ENCODE assay signal across 8 mouse cellular contexts in genomic region chr12:86801148-86802004, GRCm38 (mm10).
DNase-seq lines count a peak whose midpoint lies in the region; TF ChIP-seq lines count a peak whose summit lies in the region.

No protein-coding gene starts in this region.

- WGBS in heart, adult 2 months = under 1% methylated on average over 23 of the region's 23 CpGs
- 2% methylated on average over 23 of the region's 23 CpGs for WGBS in kidney, adult 2 months
- WGBS in limb, embryonic 10.5 days = 2% methylated on average over 23 of the region's 23 CpGs
- WGBS in midbrain, embryonic 10.5 days = 3% methylated on average over 22 of the region's 23 CpGs

- H3K9me3 ChIP-seq in limb, embryonic 10.5 days (replicated peaks) = no peaks in the 10 kb centered on the region
- no peaks in the 10 kb centered on the region for H3K9me3 ChIP-seq in midbrain, embryonic 10.5 days (replicated peaks)

- peak overlapping the region; percentile 98 for H3K27ac ChIP-seq in embryonic fibroblast, embryonic 13.5 days (ENCODE audit: insufficient read depth, low read length)
- H3K27ac ChIP-seq in heart, adult 2 months = peak overlapping the region; percentile 95
- peak overlapping the region; percentile 96 for H3K27ac ChIP-seq in kidney, adult 2 months (ENCODE audit: insufficient read depth, low read depth, low read length)
- H3K27ac ChIP-seq in limb, embryonic 10.5 days = peak overlapping the region; percentile 94
- peak overlapping the region; percentile 88 for H3K27ac ChIP-seq in midbrain, embryonic 10.5 days (replicated peaks)

- TF ChIP-seq EP300 in heart, adult 2 months (IDR thresholded peaks at IDR 0.05; ENCODE audit: insufficient read depth, low read depth, low read length) = peak; percentile 94; the same call in 1 of the 2 replicates

- TF ChIP-seq CTCF in embryonic fibroblast, embryonic 13.5 days (IDR thresholded peaks at IDR 0.05; ENCODE audit: borderline replicate concordance, insufficient read depth, low read length) = no peak
- no peak for TF ChIP-seq CTCF in heart, adult 2 months (IDR thresholded peaks at IDR 0.05)
- no peak for TF ChIP-seq CTCF in kidney, adult 2 months (conservative IDR thresholded peaks at IDR 0.05; ENCODE audit: insufficient read depth, insufficient read length, low read depth, low read length)

- H3K4me3 ChIP-seq in embryonic fibroblast, embryonic 13.5 days (ENCODE audit: insufficient read depth, low read length) = no peak overlapping the region
- H3K4me3 ChIP-seq in heart, adult 2 months = peak overlapping the region; percentile 42
- peak overlapping the region; percentile 9 for H3K4me3 ChIP-seq in kidney, adult 2 months (ENCODE audit: insufficient read depth, low read depth, low read length)
- peak overlapping the region; percentile 41 for H3K4me3 ChIP-seq in limb, embryonic 10.5 days
- H3K4me3 ChIP-seq in midbrain, embryonic 10.5 days = peak overlapping the region; percentile 42

- DNase-seq in 3134 (ENCODE audit: extremely low read depth, insufficient read length, low spot score) = peak; percentile 99
- DNase-seq in adrenal gland, postnatal 36 days = peak; percentile 99
- DNase-seq in heart, adult 2 months = peak; percentile 97 to 98
- peak; percentile 99 for DNase-seq in kidney, adult 2 months
- DNase-seq in limb, embryonic 10.5 days (ENCODE audit: low spot score) = peak; percentile 84
- peak; percentile 90 for DNase-seq in midbrain, embryonic 10.5 days (ENCODE audit: low spot score)
- peak; percentile 99 for DNase-seq in skeletal muscle tissue, adult 2 months (ENCODE audit: low read depth, low spot score)

- intact Hi-C loops in heart, adult 2 months (cut with DNase I) = loop anchor here (1.0 kb wide), 3 partner anchors 15 to 28 kb away; no protein-coding TSS in a partner anchor

- H3K4me1 ChIP-seq in embryonic fibroblast, embryonic 13.5 days (ENCODE audit: control insufficient read depth, insufficient read depth, low read length) = peaks cover 12% of the 10 kb centered on the region
- peaks cover 24% of the 10 kb centered on the region for H3K4me1 ChIP-seq in heart, adult 2 months (ENCODE audit: control insufficient read depth, insufficient read depth, low read length)
- H3K4me1 ChIP-seq in kidney, adult 2 months (ENCODE audit: control insufficient read depth, insufficient read depth, low read length) = peaks cover 54% of the 10 kb centered on the region
- peaks cover 75% of the 10 kb centered on the region for H3K4me1 ChIP-seq in limb, embryonic 10.5 days
- peaks cover 84% of the 10 kb centered on the region for H3K4me1 ChIP-seq in midbrain, embryonic 10.5 days

- H3K79me2 ChIP-seq in heart, adult 2 months (replicated peaks; ENCODE audit: control insufficient read depth, insufficient read depth, low read length) = no peaks in the 10 kb centered on the region

- H3K9ac ChIP-seq in heart, adult 2 months (ENCODE audit: low read depth, low read length) = peak overlapping the region; percentile 64

- H3K27me3 ChIP-seq in heart, adult 2 months (ENCODE audit: control insufficient read depth, insufficient read depth, low read length) = no peaks in the 10 kb centered on the region
- H3K27me3 ChIP-seq in kidney, adult 2 months (replicated peaks; ENCODE audit: control insufficient read depth, insufficient read depth, low read length) = no peaks in the 10 kb centered on the region
- H3K27me3 ChIP-seq in limb, embryonic 10.5 days (ENCODE audit: low read depth, poor library complexity, severe bottlenecking) = no peaks in the 10 kb centered on the region
- H3K27me3 ChIP-seq in midbrain, embryonic 10.5 days (ENCODE audit: low read depth, poor library complexity, severe bottlenecking) = peaks cover 35% of the 10 kb centered on the region

- H3K36me3 ChIP-seq in heart, adult 2 months (ENCODE audit: control insufficient read depth, insufficient read depth, low read length) = 0 out of 2 replicates have a peak, but pooled peaks cover 3% of the 10 kb centered on the region
- H3K36me3 ChIP-seq in kidney, adult 2 months (ENCODE audit: control insufficient read depth, insufficient read depth, low read length) = no peaks in the 10 kb centered on the region
- no peaks in the 10 kb centered on the region for H3K36me3 ChIP-seq in limb, embryonic 10.5 days
- H3K36me3 ChIP-seq in midbrain, embryonic 10.5 days = no peaks in the 10 kb centered on the region

- TF ChIP-seq POLR2A in embryonic fibroblast, embryonic 13.5 days (IDR thresholded peaks at IDR 0.05; ENCODE audit: low read depth, low read length) = 0 out of 2 replicates have a peak, but pooled peaks have one; percentile 43
- 0 out of 2 replicates have a peak, but pooled peaks have one; percentile 46 for TF ChIP-seq POLR2A in heart, adult 2 months (IDR thresholded peaks at IDR 0.05; ENCODE audit: insufficient read depth, low read depth, low read length)
- no peak for TF ChIP-seq POLR2A in kidney, adult 2 months (IDR thresholded peaks at IDR 0.05; ENCODE audit: low read depth, low read length)
